Mouse (Mus musculus) layer of hippocampus, adult 18-20 months (tissue): ENCODE measurements around the gene Usf3. TPM values are rescaled to one million over a fixed set of nuclear protein-coding genes. Genes with fewer than 3 reads are reported as not detected.

Experiments used
- DNase-seq, 2 experiments: peaks; one replicate each; pipeline ENCODE4 v3.0.0; 2022; ENCODE audit warnings: low spot score in 2 of 2
- long read RNA-seq: library from polyadenylated mRNA; stranded (forward); transcript quantifications from one replicate; pipeline ENCODE4 v2.0.0, GENCODE M21; 2021
- total RNA-seq, 2 experiments: library from RNA; stranded (reverse); gene quantifications; 2 replicates each; pipeline ENCODE4 v1.2.3; 2021

Usf3 gene
- 10 to 100 TPM; 39.1 to 41.9 TPM for total RNA-seq
- long read RNA-seq, partial matches to known transcripts = 0 of 8 reads
- long read RNA-seq, other reads (novel, unspliced or antisense) = 8 of 8 reads

- DNase-seq = peak; percentile 37 to 58
These were observed at the start of gene Usf3 for GRCm38 (mm10) chr16:44173155-44173941. Usf3 (plus strand) TSS chr16:44173246.

- DNase-seq = peak in 1 of 2 experiments; percentile 75
These were observed 49.3 kb upstream of the Usf3 start for GRCm38 (mm10) chr16:44123786-44124185.

DNA sequence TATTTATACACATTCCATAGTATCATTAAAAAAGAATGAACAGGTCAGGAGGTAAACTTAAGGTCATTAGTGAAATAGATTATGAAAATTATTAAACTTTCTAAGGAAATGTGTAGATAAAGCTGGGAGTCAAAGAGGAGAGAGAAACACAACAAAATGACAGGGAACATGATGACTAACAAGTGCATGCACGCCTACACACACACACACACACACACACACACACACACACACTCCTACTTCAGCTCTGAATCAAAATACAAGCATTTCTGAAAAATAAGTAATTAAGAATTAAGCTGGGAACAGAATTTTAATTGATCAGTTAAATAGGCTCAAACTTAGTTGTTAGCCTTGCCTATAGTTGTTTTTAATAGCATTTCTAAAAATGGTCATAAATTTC lies 48.3 kb upstream of the Usf3 start:
- peak in 1 of 2 experiments; percentile 69 for DNase-seq

GRCm38 (mm10) chr16:44125436-44125835 lies 47.6 kb upstream of the Usf3 start:
- no peak for DNase-seq

GRCm38 (mm10) chr16:44126437-44126836 lies 46.6 kb upstream of the Usf3 start:
- no peak for DNase-seq

GRCm38 (mm10) chr16:44132300-44132699 lies 40.7 kb upstream of the Usf3 start:
- DNase-seq = no peak

GRCm38 (mm10) chr16:44133187-44133586 lies 39.9 kb upstream of the Usf3 start:
- DNase-seq = no peak

DNA sequence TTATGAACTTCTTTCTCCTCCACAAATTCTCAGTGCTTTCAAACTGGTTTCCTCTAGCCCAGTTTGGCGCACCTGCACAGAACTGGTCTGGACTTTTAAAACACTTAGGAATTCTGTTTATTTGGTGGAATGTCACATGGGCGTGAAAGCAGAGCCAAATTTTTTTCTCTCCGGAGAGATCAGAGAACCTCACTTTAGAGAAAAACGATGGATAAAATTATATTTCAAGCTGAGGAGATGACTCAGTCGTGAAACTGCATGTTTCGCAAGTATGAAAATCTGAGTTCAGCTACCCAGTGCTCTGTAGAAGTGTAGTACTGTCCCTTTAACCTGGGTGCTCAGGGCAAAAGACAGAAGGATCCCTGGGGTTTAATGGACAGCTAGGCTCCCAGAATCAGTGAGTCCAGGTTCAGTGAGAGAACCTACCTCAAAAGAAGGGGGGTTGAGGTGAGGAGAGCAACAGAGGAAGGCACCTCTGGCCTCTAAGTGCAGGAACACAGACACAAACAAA lies 36.5 kb upstream of the Usf3 start:
- DNase-seq = no peak

DNA sequence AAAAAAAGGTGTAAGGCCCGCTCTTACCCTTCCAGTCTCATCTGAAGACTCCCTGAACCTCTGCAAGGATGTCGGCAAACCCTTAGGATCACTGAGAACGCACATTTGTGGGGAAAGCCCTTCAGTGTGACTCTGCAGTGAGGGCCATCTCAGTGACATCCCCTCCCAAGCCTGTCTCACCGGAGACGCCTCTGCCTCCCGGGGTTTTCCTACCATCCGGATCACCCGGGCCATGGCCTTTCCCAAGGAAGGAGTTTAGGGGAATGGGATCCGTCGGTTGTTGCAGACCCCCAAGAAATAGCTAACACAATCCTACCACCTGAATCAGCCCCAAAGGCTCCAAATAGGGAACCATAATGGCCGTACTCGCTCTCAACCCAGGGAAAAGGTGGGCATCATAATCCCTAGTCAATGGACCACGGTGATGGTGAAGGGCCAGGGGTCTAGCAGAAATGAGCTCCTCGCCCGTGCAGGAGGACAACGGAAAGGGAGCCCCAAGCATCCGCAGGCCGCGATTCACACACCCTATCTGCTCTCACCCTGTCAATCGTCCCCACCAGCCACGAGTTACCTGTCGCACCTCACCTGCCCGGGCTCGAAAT lies 34.6 kb upstream of the Usf3 start:
- DNase-seq = no peak

- DNase-seq = peak; percentile 82 to 93
These were observed 34.0 kb upstream of the Usf3 start for GRCm38 (mm10) chr16:44138979-44139535.

- peak; percentile 86 to 92 for DNase-seq
These were observed 33.4 kb upstream of the Usf3 start, which contains the start of the genes Atp6v1a and Naa50 for GRCm38 (mm10) chr16:44139536-44140185. Atp6v1a (minus strand) TSS chr16:44139705. Naa50 (plus strand) TSS chr16:44139830.

DNA sequence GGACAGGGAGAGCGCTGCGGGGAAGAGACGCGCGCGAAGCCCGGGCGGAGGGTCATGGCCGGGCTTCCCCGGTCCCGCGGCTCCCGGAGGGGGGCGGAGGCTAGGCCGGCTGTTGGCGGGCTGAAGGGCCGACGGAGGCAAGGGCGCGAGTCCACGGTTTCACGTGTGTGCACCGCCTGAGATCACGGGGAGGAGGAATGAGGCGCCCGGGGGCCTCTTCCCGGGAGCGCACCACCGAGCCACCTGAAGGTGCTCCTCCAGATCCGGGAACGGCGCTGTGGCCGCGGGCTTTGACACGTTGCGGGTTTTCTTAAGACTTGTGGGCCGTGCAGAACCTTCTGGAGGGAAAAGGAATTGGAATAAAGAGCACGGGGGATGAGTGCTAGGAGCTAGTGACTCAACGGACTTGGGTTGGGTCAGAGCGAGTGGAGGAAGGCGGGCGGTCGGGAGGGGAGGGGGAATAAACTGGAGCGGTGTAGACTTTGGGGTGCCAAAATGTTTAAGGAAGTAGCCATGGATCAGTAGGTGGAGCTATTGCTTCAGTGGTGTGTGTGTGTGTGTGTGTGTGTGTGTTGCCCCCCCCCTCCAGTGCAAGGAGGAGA lies 32.8 kb upstream of the Usf3 start:
- peak; percentile 45 to 74 for DNase-seq

GRCm38 (mm10) chr16:44141483-44141882 lies 31.6 kb upstream of the Usf3 start:
- no peak for DNase-seq

- no peak for DNase-seq
These were observed 23.9 kb upstream of the Usf3 start for GRCm38 (mm10) chr16:44149002-44149767.

GRCm38 (mm10) chr16:44154497-44155057 lies 18.5 kb upstream of the Usf3 start:
- no peak for DNase-seq

- no peak for DNase-seq
These were observed 13.7 kb upstream of the Usf3 start for GRCm38 (mm10) chr16:44159325-44159724.

- no peak for DNase-seq
These were observed 9.2 kb upstream of the Usf3 start for GRCm38 (mm10) chr16:44163831-44164230.

GRCm38 (mm10) chr16:44165182-44165581 lies 7.9 kb upstream of the Usf3 start:
- DNase-seq = no peak

- no peak for DNase-seq
These were observed 4.1 kb upstream of the Usf3 start for GRCm38 (mm10) chr16:44168990-44169389.
